Mouse (Mus musculus) spleen, adult 10 weeks (tissue): Measurements from ENCODE around the gene Scml2. TPM values are rescaled to one million over a fixed set of nuclear protein-coding genes. Genes with fewer than 3 reads are reported as not detected.

Experiments used
- polyA plus RNA-seq: library from polyadenylated mRNA; stranded (reverse); fragments of 350-450 nt; fragmentation: Illumina TruSeq; extraction: RNeasy Lipid Tissue Mini Kit (QIAGEN cat#74804); gene quantifications from one replicate; pipeline ENCODE4 v1.2.3, GENCODE M21; 2015; ENCODE audit warnings: low replicate concordance; ENCODE audit not compliant: insufficient read depth

The Scml2 gene
- polyA plus RNA-seq, result 0.88 TPM

DNA sequence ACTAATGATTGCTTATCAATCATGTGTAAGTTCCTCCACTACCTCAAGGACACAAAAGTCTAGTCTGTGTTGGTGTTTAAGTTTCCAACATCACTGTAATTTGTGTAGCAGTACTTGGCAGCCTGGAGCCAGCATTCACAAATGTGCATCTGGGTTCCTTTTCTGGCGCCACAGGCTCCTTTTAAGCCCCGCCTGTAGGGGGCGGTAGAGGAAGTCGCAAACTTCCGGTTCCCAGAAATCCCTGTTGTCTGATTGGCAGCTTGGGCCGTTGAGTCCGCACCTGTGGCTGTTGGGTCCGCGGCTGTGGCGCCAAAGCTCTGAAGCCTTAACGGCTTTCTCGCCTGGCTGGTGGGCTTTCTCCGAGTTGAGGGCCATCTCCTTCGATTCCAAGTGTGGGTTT is at the start of gene Scml2:
Scml2 (plus strand) TSS at position 301 of the 400 bp plus-strand sequence.

DNA sequence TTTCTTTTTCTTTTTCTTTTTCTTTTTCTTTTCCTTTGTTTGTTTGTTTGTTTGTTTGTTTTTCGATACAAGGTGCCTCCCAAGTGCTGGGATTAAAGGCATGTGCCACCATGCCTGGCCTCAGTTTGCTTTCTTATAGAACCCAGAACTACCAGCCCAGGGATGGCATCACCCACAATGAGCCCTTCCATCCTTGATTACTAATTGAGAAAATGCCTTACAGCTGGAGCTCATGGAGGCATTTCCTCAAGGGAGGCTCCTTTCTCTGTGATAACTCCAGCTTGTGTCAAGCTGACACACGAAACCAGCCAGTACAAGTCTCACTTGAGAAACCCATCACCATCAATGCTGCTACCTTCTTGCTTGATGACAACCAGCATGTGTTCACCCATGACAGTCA is 170.2 kb downstream of the Scml2 start, which contains the start of gene Gm15262:
Gm15262 (plus strand) TSS at position 301 of the 400 bp plus-strand sequence.

Other genes with a start within 250 kb of the Scml2 start
- 0.59 TPM for gene Gja6, start 210.1 kb upstream of the Scml2 start, polyA plus RNA-seq
- gene Cdkl5, start 122.5 kb upstream of the Scml2 start, polyA plus RNA-seq, result 1.5 TPM
- gene Gm15262, start 170.3 kb downstream of the Scml2 start, polyA plus RNA-seq, result not detected